Mouse (Mus musculus) lung, adult 2 months (tissue): ENCODE measurements around the gene 4931422A03Rik.
A peak's percentile ranks its signal among the peaks of the same experiment; 100 is the strongest.

ENCODE experiments used
- CTCF ChIP-seq: fragments of 200-500 bp; IDR thresholded peaks from 2 replicates; pipeline ENCODE4 v1.5.1; 2011; ENCODE audit warnings: mild to moderate bottlenecking, low read length, control low read depth; ENCODE audit not compliant: insufficient read depth
- POLR2A ChIP-seq: fragments of 200-500 bp; IDR thresholded peaks from 2 replicates; pipeline ENCODE4 v1.6.1; 2011; ENCODE audit warnings: low read depth, mild to moderate bottlenecking, control low read depth, low read length, borderline replicate concordance; ENCODE audit errors: extremely low read depth

- TF ChIP-seq POLR2A = no peak
- TF ChIP-seq CTCF = peak; percentile 65
Measured at GRCm38 (mm10) chr2:104034832-104035472, 6.8 kb upstream of the 4931422A03Rik start.
